Mouse (Mus musculus) left cerebral cortex, adult 9 months (tissue): ENCODE measurements at regions not wholly inside any gene's neighbourhood (a gene's known extent, or its start where the extent isn't known, plus 50 kb on each side); places are given as distances from the start of the nearest gene placed in this dataset.
A peak's percentile ranks its signal among the peaks of the same experiment; 100 is the strongest.

Experiments used
- DNase-seq, 2 experiments: peaks; one replicate each; pipeline ENCODE4 v3.0.0; 2022; ENCODE audit warnings: low spot score in 2 of 2

DNA sequence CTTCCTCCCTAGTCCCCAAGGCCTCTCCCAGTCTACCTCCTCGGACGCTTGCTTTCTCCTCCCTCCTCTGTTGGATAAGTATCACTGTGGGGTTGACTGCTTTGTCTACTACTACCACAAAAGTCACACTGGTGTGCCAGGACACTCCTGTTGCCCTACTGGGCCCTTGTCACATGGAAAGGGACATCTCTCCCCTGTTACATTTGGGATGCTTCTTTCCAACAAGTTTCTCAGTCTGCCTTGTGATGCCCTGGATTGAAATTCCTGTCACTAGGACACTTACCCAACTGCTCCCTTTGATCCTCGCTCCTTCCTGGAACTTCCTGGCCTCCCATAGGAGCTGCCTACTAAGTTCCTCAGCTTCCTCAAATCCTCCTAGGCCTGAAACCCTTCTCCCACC is 501.9 kb upstream of the Nox3 start:
- DNase-seq: no peak

DNA sequence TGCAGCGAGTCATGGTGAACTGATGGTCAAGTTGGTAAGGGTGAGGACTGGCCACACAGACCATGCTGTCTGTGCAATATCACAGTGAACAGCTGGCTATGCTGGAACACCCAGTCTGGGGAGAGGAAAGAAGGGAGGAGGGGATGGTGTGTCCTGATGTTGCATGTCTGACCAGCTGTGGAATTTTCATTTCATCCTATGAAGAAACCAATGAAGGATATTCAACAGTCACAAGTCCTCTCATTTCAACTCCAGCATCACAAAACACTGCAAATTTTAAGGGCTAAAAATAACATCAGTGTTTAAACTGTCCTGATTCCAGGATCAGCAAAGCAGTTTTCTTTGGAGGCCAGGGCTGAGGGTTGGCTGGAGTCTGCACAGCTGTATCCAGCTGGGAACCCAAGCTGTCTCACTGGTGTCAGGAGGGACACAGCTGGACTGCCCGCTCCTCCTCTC is 503.7 kb upstream of the Nox3 start:
- DNase-seq: no peak

DNA sequence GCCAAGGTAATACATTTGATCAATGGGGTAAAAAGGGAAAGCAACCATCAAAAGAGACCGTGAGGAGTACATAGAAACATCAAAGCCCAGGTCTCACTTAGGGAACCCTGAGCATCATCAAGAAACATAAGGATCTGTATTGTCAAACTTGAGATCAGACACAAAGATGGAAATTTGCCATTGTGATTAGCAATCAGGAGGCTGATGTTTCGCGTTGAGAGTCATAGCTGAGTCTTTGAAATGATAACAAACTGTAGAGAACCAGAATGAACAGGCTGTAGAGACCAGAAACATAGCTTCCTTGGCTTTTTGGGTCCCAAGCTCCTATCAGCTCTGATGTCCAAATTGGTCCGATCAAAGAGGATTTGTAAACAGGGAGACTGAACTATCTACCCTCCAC is 505.2 kb upstream of the Nox3 start:
- no peak for DNase-seq

DNA sequence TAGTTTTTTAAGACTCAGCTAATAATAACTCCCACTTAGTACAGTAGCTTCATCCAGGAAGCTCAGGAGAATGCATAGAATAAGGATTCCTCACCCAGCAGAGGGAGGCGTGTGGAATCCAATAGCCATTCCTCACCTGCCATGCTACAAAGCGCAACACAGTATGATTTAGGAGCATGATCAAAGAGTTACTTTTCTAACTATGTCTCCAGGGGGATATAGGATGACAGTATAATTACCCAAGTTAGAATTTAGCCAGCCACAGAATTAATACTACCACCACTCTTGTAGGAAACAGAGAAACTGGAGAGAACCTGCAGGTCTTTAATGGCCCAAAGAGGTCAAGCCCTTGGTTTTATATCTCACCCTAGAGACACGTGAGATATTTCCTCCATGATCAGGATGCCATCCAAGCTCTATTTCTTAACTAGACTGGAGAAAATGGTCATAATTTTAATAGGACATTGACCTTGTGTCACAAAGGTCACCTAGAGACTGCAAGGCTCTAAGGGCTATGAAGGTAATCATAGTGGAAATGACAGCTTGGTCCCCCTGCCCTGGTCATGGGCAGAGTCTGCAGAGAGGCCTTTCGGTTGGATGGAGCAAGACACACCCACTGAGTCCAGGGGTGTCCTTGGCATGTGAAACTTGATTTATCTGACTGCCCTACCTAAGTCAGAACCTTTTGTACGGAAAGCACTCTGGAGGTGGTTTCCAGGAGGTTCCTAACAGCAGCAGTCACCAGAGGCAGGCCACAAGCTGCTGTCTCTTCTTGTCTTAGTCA is 512.3 kb upstream of the Nox3 start:
- no peak for DNase-seq

DNA sequence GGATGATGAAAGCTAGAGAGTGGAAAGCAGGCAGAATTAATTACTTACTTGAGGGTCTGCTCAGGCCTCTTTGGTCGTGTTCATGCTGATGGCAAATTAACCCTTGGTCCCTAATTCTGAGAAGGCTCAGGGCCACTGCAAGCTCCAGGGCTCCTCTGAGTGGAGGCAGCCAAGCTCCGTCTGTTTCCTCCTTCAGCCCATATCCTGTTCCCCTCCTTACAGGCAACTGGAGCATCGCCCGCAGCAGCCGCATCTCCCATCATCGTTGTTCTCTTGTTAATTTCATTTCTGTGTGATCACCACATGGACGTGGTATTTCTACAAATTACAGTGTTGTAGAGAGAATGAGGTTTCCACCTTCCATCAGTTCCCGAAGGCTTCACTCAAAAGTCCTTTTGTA is 513.6 kb upstream of the Nox3 start:
- DNase-seq: no peak

DNA sequence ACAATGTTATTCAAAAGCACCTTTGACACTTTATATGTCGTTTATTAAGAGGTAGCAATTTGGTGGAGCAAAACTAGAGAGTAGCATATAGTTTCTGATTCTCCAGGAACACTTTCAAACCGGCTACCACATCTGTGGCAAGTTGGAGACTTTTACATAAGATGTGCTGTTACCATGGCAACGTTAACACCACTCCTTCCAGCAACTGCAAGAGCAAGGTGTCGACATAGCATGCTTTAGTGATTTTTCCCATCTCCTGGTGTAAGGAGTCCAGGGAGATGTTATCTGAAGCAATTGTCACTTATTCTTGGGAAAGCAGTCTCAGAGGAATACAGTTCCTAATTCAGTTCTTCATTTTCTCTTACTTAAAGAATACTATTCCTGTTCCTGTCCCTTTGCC is 516.5 kb upstream of the Nox3 start:
- peak; percentile 25 to 55 for DNase-seq

DNA sequence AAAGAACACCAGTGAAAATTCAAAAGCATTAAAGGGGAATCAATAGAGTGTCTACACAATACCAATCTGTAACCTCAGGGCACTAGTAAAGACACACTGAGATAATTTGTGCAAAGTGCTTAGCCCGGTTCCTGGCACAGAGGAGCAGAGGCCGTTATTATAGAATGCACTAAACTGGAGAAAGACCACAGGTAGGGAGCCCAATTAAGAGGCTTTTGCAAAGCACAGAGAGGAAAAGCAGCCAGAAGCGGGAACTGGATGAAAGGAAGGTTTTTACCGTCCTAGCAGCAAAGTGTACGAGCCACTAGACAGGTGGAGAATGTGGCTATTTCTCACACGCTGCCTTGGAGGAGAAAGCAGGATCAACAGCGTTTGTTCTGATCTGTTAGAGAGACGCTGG is 518.9 kb upstream of the Nox3 start:
- DNase-seq: no peak

DNA sequence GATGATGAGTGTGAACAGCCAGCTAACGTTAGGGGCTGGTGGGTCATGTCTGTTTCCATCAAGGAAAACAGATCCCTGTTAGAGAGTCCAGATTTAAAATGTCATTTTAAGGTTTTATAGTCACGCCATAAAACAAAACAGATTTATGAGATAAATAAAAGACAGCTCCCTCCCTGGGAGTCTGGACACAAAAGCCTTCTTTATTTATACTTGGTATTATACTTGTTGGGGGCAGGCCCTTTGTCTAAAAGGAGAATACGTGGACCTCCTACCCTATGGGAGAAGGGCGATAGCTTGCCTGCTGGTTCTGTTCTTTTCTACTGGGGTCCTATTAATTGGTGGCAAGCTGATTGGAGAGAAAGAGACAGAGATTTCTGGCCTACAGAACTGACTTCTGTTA is 520.1 kb upstream of the Nox3 start:
- no peak for DNase-seq

DNA sequence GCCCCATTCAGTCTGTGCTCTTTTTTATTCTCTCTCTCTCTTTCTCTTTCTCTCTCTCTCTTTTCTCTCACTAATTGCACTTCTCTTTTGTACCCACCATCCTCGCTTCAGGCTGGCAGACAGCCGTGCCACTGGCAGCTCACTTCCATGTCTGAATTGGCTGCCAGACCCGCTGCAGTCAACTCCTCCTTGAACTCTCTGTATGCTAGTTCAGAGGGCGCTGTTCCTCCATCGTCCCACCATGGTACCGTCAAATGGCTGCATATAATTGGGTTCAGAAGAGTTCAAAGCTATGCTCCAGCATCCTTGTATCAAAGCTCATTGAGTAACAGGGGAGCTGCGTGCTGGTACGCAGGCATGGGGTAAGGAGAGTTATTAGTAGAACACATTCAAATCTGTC is 520.7 kb upstream of the Nox3 start:
- no peak for DNase-seq

DNA sequence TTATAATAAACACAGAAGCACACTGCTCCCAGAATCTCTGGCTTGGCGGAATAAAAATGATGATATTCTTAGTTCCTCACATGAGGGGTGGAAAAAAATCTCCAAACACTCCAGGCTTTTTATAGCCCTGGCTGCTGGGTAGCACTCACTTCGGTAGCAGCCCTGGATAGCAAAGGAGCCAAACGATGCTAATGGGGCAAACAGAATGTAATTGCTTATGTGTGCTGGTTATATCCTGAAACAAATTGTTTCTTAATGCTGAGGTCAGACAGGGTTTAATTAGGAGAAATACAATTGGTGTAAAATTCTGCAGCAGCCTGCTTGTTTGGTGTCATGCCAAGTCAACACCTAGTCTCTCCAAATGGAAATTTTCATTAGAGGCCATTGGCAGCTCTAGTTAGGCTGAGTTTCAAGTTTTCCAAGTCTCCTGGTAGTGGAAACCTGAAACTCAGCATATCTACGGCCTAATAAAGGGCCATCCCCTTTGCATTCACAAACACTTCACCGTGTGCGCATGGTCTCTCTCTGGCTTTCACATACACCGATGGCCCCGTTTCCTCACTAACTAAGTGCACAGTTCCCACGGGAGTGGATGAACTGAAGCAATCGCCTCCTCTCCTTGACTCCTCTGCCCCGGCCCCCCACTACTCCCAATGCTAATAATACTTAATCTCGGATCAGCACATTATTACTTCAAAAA is 524.8 kb upstream of the Nox3 start:
- DNase-seq: peak; percentile 13 to 21

DNA sequence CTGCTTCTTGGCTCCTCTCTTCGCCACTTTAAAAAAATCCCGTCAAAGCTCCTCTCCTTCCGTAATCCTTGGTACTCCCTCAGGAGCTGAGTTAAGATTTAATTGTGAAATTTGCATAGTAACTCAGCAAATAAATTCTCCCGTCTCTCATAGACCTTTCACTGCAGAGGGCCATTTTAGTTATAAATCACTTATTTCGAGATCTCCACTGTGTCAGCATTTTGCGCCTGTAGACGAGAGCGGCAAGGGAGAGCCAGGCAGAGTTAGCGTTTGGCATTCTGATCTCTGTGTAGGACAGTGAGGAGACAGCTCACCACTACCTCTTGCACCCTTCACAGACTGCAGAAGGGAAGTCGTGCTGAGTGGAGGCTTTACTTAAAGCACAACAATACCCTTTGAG is 531.8 kb upstream of the Nox3 start:
- DNase-seq: no peak

DNA sequence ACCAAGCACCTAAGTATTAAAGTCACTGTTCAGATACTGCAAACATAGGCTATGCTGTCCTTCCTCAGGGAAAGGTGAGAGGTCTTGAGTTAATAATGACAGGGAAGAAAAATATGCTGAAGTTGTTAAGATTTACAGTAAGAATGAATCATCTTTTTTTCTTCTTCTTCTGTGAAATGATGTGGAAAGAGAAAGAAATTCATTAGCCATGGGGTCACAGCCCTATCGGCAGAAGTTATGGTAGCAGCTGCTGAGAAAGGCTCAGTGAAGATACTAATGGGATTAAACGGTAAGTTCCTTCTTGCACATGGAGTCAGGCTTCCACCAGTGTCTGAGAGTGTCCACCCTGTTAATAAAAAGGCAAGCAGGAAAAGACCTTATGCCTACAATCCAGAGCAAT is 533.9 kb upstream of the Nox3 start:
- no peak for DNase-seq

DNA sequence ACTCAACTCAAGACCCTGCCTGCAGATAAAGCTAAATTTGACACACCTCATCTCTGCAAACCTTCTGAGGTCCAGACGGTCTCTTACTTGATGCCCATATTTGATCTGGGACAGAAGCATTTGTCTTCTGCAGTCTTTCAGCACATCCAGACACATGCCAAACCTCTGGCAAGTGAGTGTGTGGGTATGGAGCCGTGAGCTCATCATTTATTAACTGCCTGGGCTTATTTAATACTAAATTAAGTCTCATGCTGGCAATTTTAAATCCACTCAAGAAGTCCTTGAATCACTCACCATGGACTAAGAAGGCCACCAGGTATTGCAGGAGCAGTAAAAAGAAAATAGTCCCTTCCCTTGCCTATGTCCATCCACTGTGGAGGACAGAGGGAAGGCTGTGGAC is 554.4 kb upstream of the Nox3 start:
- no peak for DNase-seq

DNA sequence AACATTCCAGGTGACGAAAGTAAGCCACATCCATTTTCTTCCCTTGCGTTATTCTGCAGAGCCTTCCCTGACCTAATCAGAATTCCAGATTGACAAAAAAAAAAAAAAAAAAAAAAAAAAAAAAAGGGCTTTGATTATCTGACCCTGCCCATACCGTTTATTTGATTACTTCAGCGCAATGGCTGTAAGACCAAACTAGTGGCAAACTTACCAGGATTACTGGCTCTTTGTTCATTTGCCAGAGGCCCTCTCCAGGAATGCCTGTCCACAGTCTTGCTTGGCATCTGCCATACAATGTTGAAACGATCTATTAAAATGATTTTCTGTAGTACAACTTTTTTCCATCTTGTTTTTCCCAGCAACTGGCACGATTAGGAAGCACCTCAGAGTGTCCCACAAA is 569.4 kb upstream of the Nox3 start:
- no peak for DNase-seq

DNA sequence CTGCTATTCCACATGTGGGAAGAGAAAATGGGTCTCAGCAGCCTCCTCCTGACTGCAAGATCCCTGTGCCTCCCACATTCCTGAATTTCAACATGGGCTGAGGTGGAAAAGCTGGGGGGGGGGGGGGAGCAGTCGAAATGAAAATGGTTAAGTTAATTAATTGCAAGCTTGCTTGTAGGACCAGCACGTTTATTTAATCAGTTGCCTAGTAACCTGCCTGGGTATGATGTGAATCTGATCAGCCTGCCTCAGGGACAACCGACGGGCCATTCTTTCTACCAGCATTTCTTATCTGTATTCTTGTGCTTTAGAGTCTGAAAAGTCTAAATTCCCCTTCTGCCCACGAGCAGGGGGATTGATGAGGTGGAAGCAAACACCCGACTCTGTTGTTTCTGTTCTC is 569.9 kb upstream of the Nox3 start:
- DNase-seq: no peak

DNA sequence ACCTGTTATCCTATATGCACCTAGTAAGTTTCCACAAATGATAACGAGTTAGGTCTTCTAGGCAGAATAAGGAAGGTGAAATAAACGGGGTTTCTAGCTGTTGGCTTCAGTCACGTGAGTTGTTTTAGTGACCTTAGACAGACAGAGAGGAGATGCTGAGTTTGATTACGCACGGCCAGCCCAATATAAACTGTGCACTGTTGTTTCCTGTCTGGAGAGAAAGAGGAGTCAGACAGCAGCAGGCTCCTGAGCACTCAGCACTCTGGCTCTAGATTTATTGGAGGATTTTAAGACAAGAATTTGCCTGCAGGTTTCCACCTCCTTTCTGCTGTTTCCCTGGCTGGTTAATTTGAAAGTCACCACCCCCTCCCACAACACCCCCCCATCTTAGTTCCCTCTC is 570.4 kb upstream of the Nox3 start:
- DNase-seq: no peak

DNA sequence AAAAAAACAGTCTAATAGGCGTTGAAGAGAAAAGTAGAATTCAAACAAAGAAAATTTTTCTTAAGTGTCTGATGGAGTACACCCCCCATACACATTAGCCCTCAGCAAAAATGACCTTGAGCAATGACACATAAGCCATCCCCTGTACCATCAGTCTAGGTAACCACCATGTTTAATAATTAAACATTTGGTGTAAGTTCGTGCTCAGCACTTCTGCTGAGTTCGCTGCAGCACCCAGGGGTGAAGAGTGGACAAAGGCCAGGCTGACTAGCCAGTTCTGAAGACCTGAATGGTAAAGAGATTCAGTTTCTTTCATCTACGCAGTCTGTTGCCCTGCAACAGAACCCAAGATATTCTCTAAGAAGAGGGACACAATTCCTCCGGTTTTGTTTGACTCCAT is 572.3 kb upstream of the Nox3 start:
- no peak for DNase-seq

DNA sequence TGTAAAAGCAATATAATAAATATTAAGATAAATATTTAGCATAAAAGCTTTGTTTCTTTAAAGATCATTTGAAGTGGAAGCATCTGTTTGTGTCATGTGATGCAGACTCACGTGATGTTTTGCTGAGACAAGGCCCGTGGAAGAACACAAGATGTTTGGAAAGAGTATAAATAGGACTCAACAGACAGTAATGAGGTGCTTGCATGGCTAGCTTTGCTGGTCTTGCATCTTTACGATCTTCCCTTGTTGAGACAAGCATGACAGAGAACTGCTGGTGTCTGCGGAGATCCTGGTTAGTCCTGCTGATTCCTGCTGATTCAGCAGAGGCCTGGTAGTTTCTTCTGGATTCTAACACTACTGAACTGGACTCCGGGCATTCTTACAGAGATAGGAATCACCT is 576.4 kb upstream of the Nox3 start:
- no peak for DNase-seq

DNA sequence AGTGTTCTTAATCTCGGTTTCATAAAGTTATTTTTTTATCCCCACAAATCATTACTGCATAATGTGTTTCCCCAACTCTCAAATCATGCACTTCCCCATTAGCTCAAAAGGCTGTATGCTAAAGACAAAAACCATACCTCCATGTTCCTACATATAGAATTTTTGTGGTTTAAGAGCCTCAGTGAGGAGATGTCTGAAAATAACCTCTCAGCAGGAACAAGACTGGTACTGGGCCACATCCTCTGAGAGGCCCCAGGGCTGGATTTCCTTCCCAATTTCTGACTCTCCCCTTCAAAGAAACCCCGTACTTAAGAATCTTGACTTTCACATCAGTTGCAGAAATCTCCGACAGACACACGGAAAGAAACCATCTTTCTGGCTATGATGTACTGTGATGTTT is 580.7 kb upstream of the Nox3 start:
- DNase-seq: no peak

DNA sequence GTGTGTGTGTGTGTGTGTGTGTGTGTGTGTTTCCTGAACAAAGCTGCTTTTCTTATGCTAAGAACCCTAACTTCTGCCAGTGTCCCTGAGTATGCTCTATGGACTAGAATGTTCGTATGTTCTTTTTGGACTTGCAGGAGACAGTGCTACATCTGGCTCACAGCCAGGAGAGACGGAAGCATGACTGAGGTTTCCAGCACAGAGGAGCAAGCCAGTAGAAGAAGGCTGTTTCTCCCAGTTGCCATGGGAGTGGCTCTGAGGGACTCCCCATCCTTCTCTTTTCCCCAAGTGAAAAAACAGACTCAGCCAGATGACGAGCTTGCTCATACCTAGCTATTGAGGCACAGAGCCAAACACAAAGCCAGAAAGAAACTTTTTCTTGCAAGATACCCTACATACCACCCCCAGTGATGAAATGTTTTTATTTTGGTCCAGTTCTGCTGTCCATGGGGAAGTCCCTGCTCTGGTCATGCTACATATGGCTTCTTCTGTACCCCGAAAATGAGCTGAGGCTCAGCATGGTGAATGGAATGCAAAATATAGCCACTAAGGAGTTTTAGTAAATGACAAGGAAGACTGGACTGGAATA is 582.3 kb upstream of the Nox3 start:
- peak in 1 of 2 experiments; percentile 17 for DNase-seq

DNA sequence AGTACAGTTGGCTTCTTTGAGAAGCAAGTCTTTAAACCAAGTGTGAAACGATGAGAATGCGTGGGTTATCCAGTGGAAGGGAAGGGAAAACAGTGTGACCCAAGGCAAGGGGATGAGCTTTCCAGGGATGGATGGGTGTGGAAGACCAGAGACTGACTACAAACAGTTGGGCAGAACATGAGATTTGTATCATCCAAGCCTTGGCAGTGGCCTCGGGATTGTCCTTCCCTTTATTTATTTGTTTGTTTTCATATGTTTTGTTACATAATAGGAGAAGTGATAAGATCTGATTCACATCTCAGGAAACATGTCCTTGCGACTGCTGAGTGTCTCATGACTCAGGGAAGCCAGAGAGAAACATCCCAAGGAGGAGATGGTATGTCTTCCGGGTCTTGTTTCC is 585.4 kb upstream of the Nox3 start:
- DNase-seq: no peak

DNA sequence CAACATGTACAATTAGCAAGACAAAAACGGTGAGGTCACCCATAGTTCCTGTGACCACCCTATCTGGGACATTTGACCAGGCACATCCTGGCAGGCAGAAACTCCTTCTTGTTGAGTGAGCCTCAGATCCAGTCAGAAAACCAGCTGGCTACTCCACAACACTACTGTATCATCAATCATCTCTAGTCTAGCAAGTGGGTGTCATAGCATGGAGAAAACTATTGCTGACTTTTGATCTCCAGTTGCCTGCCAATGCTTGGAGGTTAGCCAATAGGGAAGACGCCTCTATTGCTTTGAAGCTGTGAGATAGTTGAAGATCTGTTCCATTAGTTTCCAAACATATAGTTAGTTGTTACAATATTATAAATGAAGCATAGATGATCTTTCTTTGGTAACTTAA is 595.4 kb upstream of the Nox3 start:
- no peak for DNase-seq

DNA sequence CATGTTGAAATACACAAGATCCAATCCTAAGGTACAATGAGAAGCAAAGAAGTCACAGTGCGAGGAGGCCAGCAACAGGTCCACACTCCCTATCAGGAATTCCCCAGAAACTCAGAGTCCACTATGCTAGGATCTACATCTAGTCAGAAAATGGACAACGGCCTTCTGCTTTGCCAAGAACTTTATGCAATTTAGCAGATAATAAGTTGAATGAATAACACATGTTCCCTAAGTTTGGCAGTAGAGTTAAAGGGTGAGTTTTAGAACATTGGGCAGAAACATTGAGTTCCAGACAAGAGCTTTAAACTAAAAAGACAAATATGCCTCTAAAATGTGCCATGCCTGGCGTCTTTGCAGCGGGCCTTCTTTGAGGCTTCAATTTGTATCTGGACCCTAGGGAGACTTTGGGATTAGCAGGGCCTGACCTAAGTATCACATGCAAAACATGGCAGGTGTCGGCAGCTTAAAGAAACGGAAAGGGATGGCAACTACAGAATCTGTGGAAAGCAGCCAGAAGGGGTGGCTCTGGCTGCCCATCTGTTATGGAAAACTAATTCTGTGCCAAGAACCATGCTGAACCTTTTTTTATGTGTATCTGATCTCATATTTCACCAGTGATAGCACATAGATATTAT is 600.6 kb upstream of the Nox3 start:
- no peak for DNase-seq
